Mouse (Mus musculus) midbrain, embryonic 11.5 days (tissue): ENCODE results near the gene Vhl. TPM values are rescaled to one million over a fixed set of nuclear protein-coding genes. Genes with fewer than 3 reads are reported as not detected.

Experiments used
- ATAC-seq: fragments of 200-750 bp; cut with Nextera tagmentation; 2 replicates; pipeline ENCODE4 v1.8.0; 2017; ENCODE audit warnings: moderate TSS enrichment, moderate library complexity; ENCODE audit not compliant: low FRiP score
- DNase-seq: peaks from one replicate; pipeline ENCODE4 v3.0.0; 2015; ENCODE audit warnings: low spot score; ENCODE audit errors: missing footprints
- H3K27ac ChIP-seq: fragments of 300-500 bp; sonication (generic); 2 replicates; pipeline ENCODE4 v1.5.1; 2014; ENCODE audit warnings: low read depth, low read length
- H3K27me3 ChIP-seq: fragments of 300-500 bp; sonication (generic); 2 replicates; pipeline ENCODE4 v1.6.1; 2014; ENCODE audit warnings: mild to moderate bottlenecking, low read length, moderate library complexity, mixed read lengths; ENCODE audit not compliant: control insufficient read depth, insufficient read depth
- H3K36me3 ChIP-seq: fragments of 300-500 bp; sonication (generic); 2 replicates; pipeline ENCODE4 v1.6.1; 2014; ENCODE audit warnings: mild to moderate bottlenecking, low read length, moderate library complexity, mixed read lengths; ENCODE audit not compliant: control insufficient read depth, insufficient read depth
- H3K4me1 ChIP-seq: fragments of 300-500 bp; sonication (generic); 2 replicates; pipeline ENCODE4 v1.6.1; 2014; ENCODE audit warnings: low read length; ENCODE audit not compliant: control insufficient read depth, insufficient read depth
- H3K4me2 ChIP-seq: fragments of 300-500 bp; sonication (generic); 2 replicates; pipeline ENCODE4 v1.6.1; 2014; ENCODE audit warnings: mild to moderate bottlenecking, moderate library complexity
- H3K4me3 ChIP-seq: fragments of 300-500 bp; sonication (generic); 2 replicates; pipeline ENCODE4 v1.5.1; 2014; ENCODE audit warnings: low read depth, low read length
- H3K9ac ChIP-seq: fragments of 300-500 bp; sonication (generic); 2 replicates; pipeline ENCODE4 v1.6.1; 2014; ENCODE audit warnings: low read length
- H3K9me3 ChIP-seq: fragments of 300-500 bp; sonication (generic); 2 replicates; pipeline ENCODE4 v1.6.1; 2016; ENCODE audit warnings: low read length; ENCODE audit not compliant: control insufficient read depth
- WGBS: fragments of 180-500 bp; shearing (Covaris S2); extraction: QIAGEN DNeasy Blood & Tissue Kit; methylation state at CpG from one replicate; pipeline ENCODE4 v1.1.7; 2014; 5-methylcytosine and 5-hydroxymethylcytosine counted together
- polyA plus RNA-seq: library from polyadenylated mRNA; unstranded; fragments of >200 nt; fragmentation: Nextera tagmentation; extraction: Ambion mirVana; gene quantifications from 2 replicates; pipeline ENCODE4 v1.2.1, GENCODE M21; 2014

Vhl gene
- polyA plus RNA-seq, 1 experiment from 2014 or later: 60.9 TPM

GRCm38 (mm10) chr6:113654753-113655397 is 31.1 kb downstream of the Vhl start:
- no peaks in the 10 kb centered on the region for H3K4me1 ChIP-seq
- no peaks in the 10 kb centered on the region for H3K9me3 ChIP-seq
- no peak for DNase-seq
- no peaks in the 10 kb centered on the region for H3K27me3 ChIP-seq
- H3K9ac ChIP-seq: no peak overlapping the region
- H3K4me2 ChIP-seq: no peak overlapping the region
- H3K4me3 ChIP-seq: no peak overlapping the region
- no peak overlapping the region for H3K27ac ChIP-seq
- no peaks in the 10 kb centered on the region for H3K36me3 ChIP-seq
- ATAC-seq: no peak
- 83% methylated on average over 16 of the region's 16 CpGs for WGBS

DNA sequence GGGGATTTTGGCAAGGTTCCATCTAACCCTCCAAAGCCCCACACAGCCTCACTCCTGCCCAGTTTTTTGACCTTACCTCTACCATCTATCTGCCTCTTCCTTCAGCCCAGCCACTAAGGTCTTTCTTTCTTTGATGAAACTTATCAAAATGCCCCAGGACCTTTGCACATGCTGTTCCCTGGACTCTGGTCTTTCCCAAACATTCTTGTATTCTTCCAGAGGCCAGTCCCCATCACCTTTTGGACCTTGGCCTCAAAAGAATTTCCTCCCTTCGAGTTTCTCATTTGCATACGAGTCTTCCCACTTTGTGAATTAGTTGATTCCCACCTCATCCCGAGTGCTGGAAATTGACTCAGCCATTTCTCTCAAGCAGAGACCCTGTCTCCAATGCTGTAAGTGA is 31.7 kb downstream of the Vhl start:
- 87% methylated on average over 3 of the region's 3 CpGs for WGBS
- ATAC-seq (no peak), DNase-seq (no peak)
- no peaks in the 10 kb centered on the region for H3K9me3 ChIP-seq
- no peaks in the 10 kb centered on the region for H3K36me3 ChIP-seq
- no peak overlapping the region for H3K4me3 ChIP-seq
- no peak overlapping the region for H3K4me2 ChIP-seq
- H3K27ac ChIP-seq: no peak overlapping the region
- H3K9ac ChIP-seq: no peak overlapping the region
- no peaks in the 10 kb centered on the region for H3K4me1 ChIP-seq
- no peaks in the 10 kb centered on the region for H3K27me3 ChIP-seq

DNA sequence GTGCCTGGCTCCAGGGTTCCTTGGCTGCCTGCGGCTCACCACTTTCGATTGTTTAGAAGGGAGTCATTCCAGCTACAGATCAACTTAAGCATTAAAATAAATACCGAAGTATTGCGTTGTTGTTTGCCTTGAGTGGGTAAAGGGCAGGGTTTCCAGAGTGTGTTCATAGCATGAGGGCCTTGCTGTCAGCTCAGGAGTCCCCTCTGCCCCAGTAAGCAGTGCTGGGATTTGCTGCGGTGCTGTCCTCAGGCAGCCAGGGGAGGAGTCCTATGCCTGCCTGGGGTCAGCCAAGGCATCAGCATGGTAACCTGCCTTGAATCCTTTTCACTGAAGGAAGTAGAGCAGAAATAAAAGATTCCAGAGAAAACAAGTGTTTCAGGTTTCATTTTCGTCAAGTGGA is 33.1 kb downstream of the Vhl start:
- no peak overlapping the region for H3K9ac ChIP-seq

GRCm38 (mm10) chr6:113658226-113658625 is 34.5 kb downstream of the Vhl start:
- H3K9ac ChIP-seq: no peak overlapping the region
- H3K9me3 ChIP-seq: no peaks in the 10 kb centered on the region
- no peak overlapping the region for H3K4me2 ChIP-seq
- H3K27ac ChIP-seq: no peak overlapping the region
- H3K36me3 ChIP-seq: no peaks in the 10 kb centered on the region
- no peaks in the 10 kb centered on the region for H3K4me1 ChIP-seq
- no peaks in the 10 kb centered on the region for H3K27me3 ChIP-seq
- ATAC-seq (no peak), DNase-seq (no peak)
- H3K4me3 ChIP-seq: no peak overlapping the region
- 74% methylated on average over 3 of the region's 3 CpGs for WGBS

More for the DNA sequence above, 33.1 kb downstream of the Vhl start:
- Histone ChIP-seq H3K36me3 (no peaks in the 10 kb centered on the region), H3K9me3 (no peaks in the 10 kb centered on the region), H3K4me3 (no peak overlapping the region), H3K4me1 (no peaks in the 10 kb centered on the region), H3K4me2 (no peak overlapping the region), H3K27me3 (no peaks in the 10 kb centered on the region), H3K27ac (no peak overlapping the region)
- 75% methylated on average over 6 of the region's 6 CpGs for WGBS
- ATAC-seq (no peak), DNase-seq (no peak)

DNA sequence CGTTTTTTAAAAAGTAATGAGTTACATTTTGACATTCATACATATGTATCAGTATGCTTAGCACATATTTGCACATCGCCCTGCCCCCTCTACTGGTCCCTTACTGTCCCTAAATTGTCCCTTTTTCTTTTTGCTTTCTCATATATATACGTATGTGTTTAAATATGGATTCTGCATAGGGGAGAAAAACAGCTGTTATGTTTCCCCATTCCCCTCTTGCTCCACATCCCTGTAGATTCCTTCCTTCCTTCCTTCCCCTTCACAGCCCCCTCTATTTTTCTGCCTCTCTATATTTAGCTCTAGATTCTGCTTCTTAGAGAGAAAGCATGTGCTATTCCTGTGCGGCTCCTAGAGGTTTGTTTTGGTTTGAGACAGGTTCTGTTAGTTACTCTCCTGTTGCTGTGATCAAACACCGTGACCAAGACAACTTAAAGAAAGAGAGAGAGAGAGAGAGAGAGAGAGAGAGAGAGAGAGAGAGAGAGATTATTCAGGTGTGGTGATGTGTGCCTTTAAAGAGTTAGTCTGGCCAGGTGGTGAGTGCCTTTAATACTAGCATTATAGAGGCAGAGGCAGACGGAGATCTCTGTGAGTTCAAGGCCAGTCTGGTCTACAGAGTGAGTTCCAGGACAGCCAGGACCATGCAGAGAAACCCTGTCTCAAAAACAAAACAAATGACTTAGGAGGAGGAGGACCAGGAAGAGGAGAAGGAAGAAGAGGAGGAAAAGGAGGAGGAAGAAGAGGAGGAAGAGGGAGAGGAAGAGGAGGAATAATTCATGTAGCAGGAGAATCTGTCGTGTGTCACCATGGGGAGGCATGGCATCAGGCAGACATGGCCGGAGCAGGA is 36.1 kb downstream of the Vhl start:
- Histone ChIP-seq H3K36me3 (no peaks in the 10 kb centered on the region), H3K9ac (no peak overlapping the region), H3K27ac (no peak overlapping the region), H3K4me1 (no peaks in the 10 kb centered on the region), H3K27me3 (no peaks in the 10 kb centered on the region), H3K4me2 (no peak overlapping the region), H3K9me3 (no peaks in the 10 kb centered on the region), H3K4me3 (no peak overlapping the region)
- no peak for DNase-seq
- WGBS: 80% methylated on average over 8 of the region's 8 CpGs
- ATAC-seq: no peak

- Histone ChIP-seq H3K27ac (no peak overlapping the region), H3K4me2 (no peak overlapping the region), H3K27me3 (no peaks in the 10 kb centered on the region), H3K36me3 (no peaks in the 10 kb centered on the region), H3K4me1 (no peaks in the 10 kb centered on the region), H3K9ac (no peak overlapping the region), H3K4me3 (no peak overlapping the region), H3K9me3 (no peaks in the 10 kb centered on the region)
- no peak for ATAC-seq
- 75% methylated on average over 14 of the region's 14 CpGs for WGBS
- DNase-seq: no peak
Observed at GRCm38 (mm10) chr6:113660492-113661352, 37.0 kb downstream of the Vhl start.

DNA sequence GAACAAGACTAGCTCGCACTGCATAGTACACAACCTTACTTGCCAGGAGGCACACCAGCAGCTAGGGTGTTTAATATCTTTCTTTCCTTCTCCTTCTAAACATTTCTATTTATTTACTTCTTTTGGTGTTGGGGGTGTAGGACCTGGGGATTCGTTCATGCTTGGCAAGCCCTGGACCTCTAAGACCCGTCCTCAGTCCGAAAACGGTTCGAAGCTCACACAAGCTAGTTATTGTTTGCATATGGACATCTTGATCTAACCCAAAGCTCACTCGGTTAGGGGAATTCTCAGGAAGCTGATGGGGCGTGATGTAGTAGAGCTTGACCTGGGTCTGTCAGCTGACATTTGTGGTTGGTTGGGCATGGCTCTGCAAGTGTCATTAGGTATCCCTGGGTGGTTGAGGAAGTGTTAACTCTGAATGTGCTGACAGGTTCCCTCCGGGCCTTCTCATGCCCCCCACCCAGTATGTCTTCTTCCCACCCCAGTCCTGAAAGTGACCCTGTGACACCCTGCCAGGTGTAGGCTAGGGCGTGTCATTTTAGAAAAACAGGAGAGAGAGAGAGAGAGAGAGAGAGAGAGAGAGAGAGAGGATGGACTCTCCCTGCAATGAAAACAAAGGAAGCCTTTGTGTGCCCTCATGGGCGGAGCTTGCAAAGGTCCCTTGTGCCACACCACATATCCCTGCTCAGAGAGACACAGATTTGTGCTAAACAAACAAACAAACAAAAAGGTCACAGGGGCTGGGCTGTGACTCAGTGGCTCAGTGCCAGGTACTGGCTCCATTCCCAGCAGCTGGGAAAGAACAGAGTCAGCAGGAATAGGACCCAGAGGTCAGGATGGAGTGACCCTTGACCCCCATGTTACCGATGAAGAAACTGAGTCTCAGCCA is 37.8 kb downstream of the Vhl start:
- Histone ChIP-seq H3K27me3 (no peaks in the 10 kb centered on the region), H3K36me3 (no peaks in the 10 kb centered on the region), H3K27ac (no peak overlapping the region), H3K4me1 (no peaks in the 10 kb centered on the region), H3K9me3 (no peaks in the 10 kb centered on the region), H3K9ac (no peak overlapping the region), H3K4me3 (no peak overlapping the region), H3K4me2 (no peak overlapping the region)
- DNase-seq (no peak), ATAC-seq (no peak)
- WGBS: 69% methylated on average over 12 of the region's 12 CpGs

DNA sequence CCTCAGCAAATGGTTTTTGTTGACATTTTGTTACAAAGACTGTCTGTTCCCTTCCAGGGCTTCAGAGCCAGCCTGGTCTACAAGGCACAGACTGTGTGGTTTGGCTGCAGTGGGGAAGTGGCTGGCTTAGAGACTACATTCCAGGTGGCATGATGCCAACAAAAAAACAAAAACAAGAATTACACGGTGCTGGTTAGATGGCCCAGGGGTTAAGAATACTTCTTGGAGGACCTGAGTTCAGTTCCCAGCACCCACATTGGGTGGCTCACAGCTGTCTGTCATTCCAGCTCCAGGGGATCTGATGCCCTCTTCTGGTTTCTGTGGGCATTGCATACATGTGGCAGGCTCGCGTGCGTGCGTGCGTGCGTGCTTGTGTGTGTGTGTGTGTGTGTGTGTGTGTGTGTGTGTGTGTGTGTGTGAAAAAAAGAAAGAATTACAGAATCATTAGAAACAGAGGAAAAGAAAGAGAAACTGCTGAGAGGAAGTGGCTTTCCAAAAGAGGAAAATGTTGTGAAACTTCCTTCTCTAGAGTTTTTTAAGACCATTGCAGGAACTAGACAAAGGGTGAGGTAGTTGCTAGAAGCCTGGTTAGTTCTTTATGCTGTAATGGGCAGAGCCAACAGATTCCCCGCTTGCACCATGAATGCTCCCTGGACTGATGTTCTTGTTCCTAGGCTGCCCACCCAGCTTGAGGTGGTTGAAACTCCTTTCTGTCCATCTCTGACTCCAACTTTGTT is 39.4 kb downstream of the Vhl start:
- ATAC-seq (no peak), DNase-seq (no peak)
- H3K27ac ChIP-seq: no peak overlapping the region
- 94% methylated on average over 8 of the region's 8 CpGs for WGBS
- no peaks in the 10 kb centered on the region for H3K4me1 ChIP-seq
- H3K4me2 ChIP-seq: no peak overlapping the region
- H3K9ac ChIP-seq: no peak overlapping the region
- no peaks in the 10 kb centered on the region for H3K9me3 ChIP-seq
- no peak overlapping the region for H3K4me3 ChIP-seq
- H3K27me3 ChIP-seq: no peaks in the 10 kb centered on the region
- H3K36me3 ChIP-seq: no peaks in the 10 kb centered on the region
